Mouse (Mus musculus) lung, adult 2 months (tissue): ENCODE measurements around the gene Serpinb6c.

ENCODE experiments used
- CTCF ChIP-seq: fragments of 200-500 bp; IDR thresholded peaks from 2 replicates; pipeline ENCODE4 v1.5.1; 2011; ENCODE audit warnings: mild to moderate bottlenecking, low read length, control low read depth; ENCODE audit not compliant: insufficient read depth
- POLR2A ChIP-seq: fragments of 200-500 bp; IDR thresholded peaks from 2 replicates; pipeline ENCODE4 v1.6.1; 2011; ENCODE audit warnings: low read depth, mild to moderate bottlenecking, control low read depth, low read length, borderline replicate concordance; ENCODE audit errors: extremely low read depth

- TF ChIP-seq CTCF (no peak), POLR2A (no peak)
These were observed 2.2 kb downstream of the Serpinb6c start for GRCm38 (mm10) chr13:33903290-33903689.
